Comparison of ENCODE assay signal across 24 mouse cellular contexts in the genomic region with DNA sequence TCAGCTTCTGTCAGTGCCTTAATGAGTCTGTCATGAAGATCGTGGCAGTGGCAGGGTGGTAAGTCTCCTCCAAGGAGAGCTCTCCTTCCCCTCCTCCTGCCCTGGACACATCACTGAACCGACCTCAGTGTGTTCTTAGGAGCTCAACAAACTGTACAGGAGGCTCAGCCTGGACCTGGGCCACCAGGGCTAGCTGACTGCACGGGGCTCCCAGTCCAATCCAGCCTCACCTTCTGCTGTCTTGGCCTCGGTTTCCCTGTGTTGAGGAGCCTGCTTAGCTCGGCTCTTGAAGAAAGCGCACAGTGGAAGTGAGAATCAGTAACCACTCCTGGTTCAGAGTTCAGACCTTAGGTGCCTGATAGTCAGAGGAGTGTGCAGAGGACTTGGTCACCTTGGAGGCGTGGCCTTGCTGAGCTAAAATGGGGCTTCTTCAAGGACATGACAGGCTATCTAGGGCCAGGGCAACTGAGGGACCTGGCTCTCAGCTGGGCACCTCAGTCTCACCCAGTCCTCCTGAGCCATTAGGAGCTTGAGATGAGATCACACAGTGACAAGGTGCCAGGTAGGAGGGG. TPM values are rescaled to one million over a fixed set of nuclear protein-coding genes. Genes with fewer than 3 reads are reported as not detected.
DNase-seq lines count a peak whose midpoint lies in the region; ATAC-seq and TF ChIP-seq lines count a peak whose summit lies in the region.
"Had no signal": no experiment of that assay in that cellular context is flagged by ENCODE, and none has a peak within 500 bp of the region (broad histone marks: within the 10 kb centered on the region; RNA-seq: fewer than 3 reads in every experiment).

No protein-coding gene starts in this region.

- H3K4me2 ChIP-seq in kidney, postnatal 0 days (ENCODE audit: low read length), result no peak overlapping the region
- no peak overlapping the region for H3K4me2 ChIP-seq in kidney, embryonic 15.5 days
- no peak overlapping the region for H3K4me2 ChIP-seq in intestine, embryonic 15.5 days (replicated peaks)
- H3K4me2 ChIP-seq: embryonic facial prominence, embryonic 15.5 days; hindbrain, embryonic 12.5 days had no signal

- H3K4me1 ChIP-seq in cerebellum, adult 2 months (ENCODE audit: control insufficient read depth, insufficient read depth, low read length), result peaks cover 22% of the 10 kb centered on the region
- no peaks in the 10 kb centered on the region for H3K4me1 ChIP-seq in kidney, postnatal 0 days (replicated peaks; ENCODE audit: insufficient read depth, low read length)
- no peaks in the 10 kb centered on the region for H3K4me1 ChIP-seq in kidney, embryonic 15.5 days
- H3K4me1 ChIP-seq in intestine, embryonic 15.5 days (replicated peaks), result 0 out of 2 replicates have a peak, but pooled peaks cover 2% of the 10 kb centered on the region
- H3K4me1 ChIP-seq: forebrain, embryonic 10.5 days; heart, embryonic 10.5 days; hindbrain, embryonic 12.5 days had no signal

- no peaks in the 10 kb centered on the region for H3K27me3 ChIP-seq in cerebellum, adult 2 months (ENCODE audit: control insufficient read depth, insufficient read depth, low read length)
- H3K27me3 ChIP-seq in kidney, postnatal 0 days (ENCODE audit: insufficient read depth, low read length), result no peaks in the 10 kb centered on the region
- no peaks in the 10 kb centered on the region for H3K27me3 ChIP-seq in kidney, embryonic 15.5 days
- H3K27me3 ChIP-seq in intestine, embryonic 15.5 days (replicated peaks), result no peaks in the 10 kb centered on the region
- H3K27me3 ChIP-seq: embryonic facial prominence, embryonic 15.5 days; hindbrain, embryonic 12.5 days had no signal

- TF ChIP-seq POLR2A in cerebellum, adult 2 months (IDR thresholded peaks at IDR 0.05; ENCODE audit: borderline replicate concordance, insufficient read depth, low read length), result no peak

- H3K4me3 ChIP-seq in cerebellum, adult 2 months (replicated peaks; ENCODE audit: insufficient read depth, low read depth, low read length), result no peak overlapping the region
- H3K4me3 ChIP-seq in kidney, postnatal 0 days (replicated peaks; ENCODE audit: low read depth, low read length), result no peak overlapping the region
- no peak overlapping the region for H3K4me3 ChIP-seq in kidney, embryonic 15.5 days (replicated peaks)
- H3K4me3 ChIP-seq in intestine, embryonic 15.5 days (replicated peaks), result no peak overlapping the region
- H3K4me3 ChIP-seq: embryonic facial prominence, embryonic 15.5 days; erythroblast, embryonic 14.5 days; forebrain, embryonic 10.5 days; gastrocnemius, adult 2 months; heart, embryonic 10.5 days; hindbrain, embryonic 12.5 days had no signal

- no peak for TF ChIP-seq CTCF in cerebellum, adult 2 months (IDR thresholded peaks at IDR 0.05; ENCODE audit: borderline replicate concordance, insufficient read depth, low read depth, low read length)
- no peak for TF ChIP-seq CTCF in kidney, postnatal 0 days (IDR thresholded peaks at IDR 0.05; ENCODE audit: low read depth)

- WGBS in cerebellum, adult 2 months, result 57% methylated on average over 7 of the region's 7 CpGs
- WGBS in kidney, postnatal 0 days, result 79% methylated on average over 7 of the region's 7 CpGs
- 70% methylated on average over 7 of the region's 7 CpGs for WGBS in kidney, embryonic 15.5 days
- 71% methylated on average over 7 of the region's 7 CpGs for whole genome bisulfite sequencing in intestine, embryonic 15.5 days

- H3K9ac ChIP-seq in kidney, postnatal 0 days (ENCODE audit: low read depth, low read length), result no peak overlapping the region
- H3K9ac ChIP-seq in kidney, embryonic 15.5 days, result no peak overlapping the region
- H3K9ac ChIP-seq in intestine, embryonic 15.5 days, result no peak overlapping the region
- H3K9ac ChIP-seq: embryonic facial prominence, embryonic 15.5 days; hindbrain, embryonic 12.5 days had no signal

- DNase-seq in cerebellum, adult 2 months, result peak; percentile 31 to 33
- no peak for DNase-seq in cerebellum, postnatal 4 days (ENCODE audit: low spot score in 2 of 2)
- DNase-seq in kidney, postnatal 0 days (ENCODE audit: low spot score), result no peak
- peak; percentile 23 for DNase-seq in yolk sac, embryonic 10.5 days (ENCODE audit: low spot score)
- DNase-seq in gastrocnemius, adult 8-10 months (ENCODE audit: low spot score in 2 of 2), result no peak
- DNase-seq: adrenal gland, postnatal 10 days; B cell, adult 2 months; gastrocnemius, adult 2 months; gastrocnemius, postnatal 36 days; heart, adult 18-20 months; heart, postnatal 10 days; heart, postnatal 4 days had no signal

- no peaks in the 10 kb centered on the region for H3K9me3 ChIP-seq in kidney, postnatal 0 days (replicated peaks; ENCODE audit: low read length)
- no peaks in the 10 kb centered on the region for H3K9me3 ChIP-seq in kidney, embryonic 15.5 days (replicated peaks)
- no peaks in the 10 kb centered on the region for H3K9me3 ChIP-seq in intestine, embryonic 15.5 days
- H3K9me3 ChIP-seq: embryonic facial prominence, embryonic 15.5 days; forebrain, embryonic 10.5 days; G1E; heart, embryonic 10.5 days; hindbrain, embryonic 12.5 days had no signal

- H3K36me3 ChIP-seq in kidney, postnatal 0 days (ENCODE audit: insufficient read depth, low read length), result no peaks in the 10 kb centered on the region
- H3K36me3 ChIP-seq in kidney, embryonic 15.5 days, result no peaks in the 10 kb centered on the region
- no peaks in the 10 kb centered on the region for H3K36me3 ChIP-seq in intestine, embryonic 15.5 days
- H3K36me3 ChIP-seq: embryonic facial prominence, embryonic 15.5 days; forebrain, embryonic 10.5 days; G1E; heart, embryonic 10.5 days; hindbrain, embryonic 12.5 days had no signal

- no peak overlapping the region for H3K27ac ChIP-seq in cerebellum, adult 2 months (ENCODE audit: insufficient read depth, low read length)
- H3K27ac ChIP-seq in kidney, postnatal 0 days, result no peak overlapping the region
- no peak overlapping the region for H3K27ac ChIP-seq in kidney, embryonic 15.5 days
- H3K27ac ChIP-seq in intestine, embryonic 15.5 days, result no peak overlapping the region
- H3K27ac ChIP-seq: embryonic facial prominence, embryonic 15.5 days; forebrain, embryonic 10.5 days; gastrocnemius, adult 2 months; heart, embryonic 10.5 days; hindbrain, embryonic 12.5 days; hindbrain, postnatal 0 days had no signal

- peak; percentile 37; the same call in 1 of the 2 replicates for ATAC-seq in kidney, postnatal 0 days (replicated peaks; ENCODE audit: low FRiP score, low read depth)
- ATAC-seq in kidney, embryonic 15.5 days (replicated peaks; ENCODE audit: low FRiP score), result no peak
- ATAC-seq in intestine, embryonic 15.5 days, result peak; percentile 63
- ATAC-seq: CD4-positive, CD25-positive, alpha-beta regulatory T cell, adult 4 months; forebrain, embryonic 14.5 days; hindbrain, postnatal 0 days had no signal

RNA-seq across cellular contexts. Expression of a gene that starts 39.5 kb away (rescaled TPM):
- polyA plus RNA-seq in cerebellum, adult 2 months (2012; rRNA removed), result 0.10 TPM in 1 of 2 replicates, not detected in the other
- 0.05 TPM in 1 of 2 replicates, not detected in the other for polyA plus RNA-seq in kidney, postnatal 0 days (2015; fragmentation: Nextera tagmentation; extraction: Ambion mirVana)
- polyA plus RNA-seq in kidney, embryonic 15.5 days (2015; fragmentation: Nextera tagmentation; extraction: Ambion mirVana), result not detected in 2 replicates
- polyA plus RNA-seq in intestine, embryonic 15.5 days (2015; fragmentation: Nextera tagmentation; extraction: Ambion mirVana), result 0.11 and 0.15 TPM in 2 replicates
- total RNA-seq in gastrocnemius, adult 8-10 months (2022), result under 1 TPM in 3 of 4 experiments, not detected in 1; 0.15 to 0.27 (median 0.16) TPM
- total RNA-seq: heart, postnatal 4 days; hindbrain, postnatal 0 days had no signal
- polyA plus RNA-seq: CD4-positive, CD25-positive, alpha-beta regulatory T cell, adult 4 months; erythroblast, embryonic 14.5 days; forebrain, embryonic 14.5 days; G1E; heart, embryonic 10.5 days; heart, embryonic 14.5 days; hindbrain, embryonic 12.5 days had no signal

Comparison
In these comparisons a context has a peak if more than half of its experiments do, and no peak if none do; other contexts are left out.
1. DNase-seq: peak in cerebellum, adult 2 months (2 of 2) and yolk sac, embryonic 10.5 days (single experiment); none in cerebellum, postnatal 4 days (0 of 2), kidney, postnatal 0 days (single experiment) and gastrocnemius, adult 8-10 months (0 of 2).